Mouse (Mus musculus): ENCODE data around the gene Ubald1.

DNA sequence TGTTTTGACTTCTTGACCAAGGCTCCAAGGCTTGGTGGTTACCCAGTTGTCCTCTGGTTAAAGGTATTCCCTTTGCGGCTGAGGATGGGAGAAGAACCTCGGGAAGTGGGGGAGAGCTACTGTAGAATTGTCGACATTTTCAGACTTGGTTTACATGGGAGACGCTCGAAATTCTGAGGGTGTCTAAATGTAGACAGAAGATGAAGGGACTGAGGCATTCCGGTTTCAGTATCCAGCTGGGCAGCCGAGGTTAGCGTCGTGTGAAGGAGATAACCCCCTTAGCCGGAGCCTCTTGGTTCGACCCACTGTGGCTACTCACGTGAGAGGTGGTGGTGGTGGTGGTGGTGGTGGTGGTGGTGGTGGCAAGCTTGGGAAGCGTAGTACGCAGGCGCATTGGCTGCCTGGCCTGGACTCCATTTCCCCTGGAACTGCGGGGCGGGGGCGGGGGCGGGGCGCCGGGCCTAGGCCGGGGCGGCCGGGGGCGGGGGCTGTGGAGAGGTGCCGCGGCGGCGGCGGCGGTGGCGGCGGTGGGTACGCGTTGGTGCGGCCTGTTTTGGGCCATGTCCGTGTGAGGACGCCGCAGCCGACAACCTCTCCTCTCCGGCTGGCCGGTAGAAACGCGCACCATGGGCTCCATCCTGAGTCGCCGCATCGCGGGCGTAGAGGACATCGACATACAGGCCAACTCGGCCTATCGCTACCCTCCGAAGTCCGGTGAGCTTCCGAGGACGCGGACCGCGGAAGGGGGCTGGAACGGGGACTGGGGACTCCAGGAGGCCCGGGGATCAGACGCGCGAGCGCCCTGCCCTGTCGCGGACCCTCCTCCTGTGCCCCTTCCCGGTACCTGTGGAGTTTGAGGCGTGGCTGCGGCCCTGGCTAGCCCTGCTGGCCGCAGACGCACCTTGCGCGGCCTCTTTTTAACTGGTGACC lies 5.9 kb upstream of the Ubald1 start, which contains the start of gene Mgrn1:
- TF ChIP-seq CTCF (conservative IDR thresholded peaks at IDR 0.05; ENCODE audit: insufficient read depth, insufficient read length, low read depth, low read length) (no peak), POLR2A (IDR thresholded peaks at IDR 0.05; ENCODE audit: low read depth, low read length) (peak; percentile 52)

Data from kidney, adult 2 months (tissue).